Comparison of ENCODE assay signal across 24 mouse cellular contexts in genomic region chr11:35428036-35428435, GRCm38 (mm10).
A peak's percentile ranks its signal among the peaks of the same experiment; 100 is the strongest.
DNase-seq lines count a peak whose midpoint lies in the region; ATAC-seq and TF ChIP-seq lines count a peak whose summit lies in the region.
"Had no signal": no experiment of that assay in that cellular context is flagged by ENCODE, and none has a peak within 500 bp of the region (broad histone marks: within the 10 kb centered on the region; RNA-seq: fewer than 3 reads in every experiment).

No protein-coding gene starts in this region.

- no peak for ATAC-seq in heart, embryonic 13.5 days (ENCODE audit: extremely low read depth, insufficient number of reproducible peaks, low FRiP score, low TSS enrichment)
- ATAC-seq in limb, embryonic 14.5 days (ENCODE audit: low FRiP score, low read depth) = peak; percentile 47
- ATAC-seq in lung, postnatal 0 days = peak; percentile 91
- no peak for ATAC-seq in megakaryocyte-erythroid progenitor cell, adult 5-6 weeks (replicated peaks; ENCODE audit: low FRiP score, low TSS enrichment, poor library complexity, severe bottlenecking)
- ATAC-seq: activated CD4-positive, CD25-positive, alpha-beta regulatory T cell, adult 4 months; forebrain, embryonic 15.5 days; liver, postnatal 0 days; midbrain, embryonic 15.5 days had no signal

- H3K36me3 ChIP-seq in heart, embryonic 13.5 days = no peaks in the 10 kb centered on the region
- no peaks in the 10 kb centered on the region for H3K36me3 ChIP-seq in limb, embryonic 14.5 days (ENCODE audit: control insufficient read depth, insufficient read depth, low read length)
- no peaks in the 10 kb centered on the region for H3K36me3 ChIP-seq in lung, postnatal 0 days (ENCODE audit: insufficient read depth, low read length)
- H3K36me3 ChIP-seq: forebrain, embryonic 15.5 days; hindbrain, embryonic 12.5 days; midbrain, embryonic 15.5 days; stomach, embryonic 15.5 days had no signal

- H3K27me3 ChIP-seq in heart, embryonic 13.5 days (replicated peaks) = no peaks in the 10 kb centered on the region
- H3K27me3 ChIP-seq in limb, embryonic 14.5 days (ENCODE audit: control insufficient read depth, insufficient read depth, low read length) = no peaks in the 10 kb centered on the region
- no peaks in the 10 kb centered on the region for H3K27me3 ChIP-seq in lung, postnatal 0 days (replicated peaks; ENCODE audit: insufficient read depth, low read length)
- H3K27me3 ChIP-seq: forebrain, embryonic 15.5 days; hindbrain, embryonic 12.5 days; midbrain, embryonic 15.5 days; stomach, embryonic 15.5 days had no signal

- H3K27ac ChIP-seq in heart, embryonic 13.5 days (replicated peaks) = peak overlapping the region; percentile 24; the same call in 1 of the 2 replicates
- H3K27ac ChIP-seq in limb, embryonic 14.5 days (replicated peaks; ENCODE audit: low read depth, low read length) = no peak overlapping the region
- H3K27ac ChIP-seq in lung, postnatal 0 days (ENCODE audit: low read length) = no peak overlapping the region
- H3K27ac ChIP-seq: forebrain, embryonic 15.5 days; hindbrain, embryonic 12.5 days; midbrain, embryonic 15.5 days; stomach, embryonic 15.5 days had no signal

- DNase-seq in heart, postnatal 36 days = no peak
- no peak for DNase-seq in limb, embryonic 14.5 days (ENCODE audit: low spot score)
- DNase-seq in lung, postnatal 0 days (ENCODE audit: low spot score) = peak; percentile 85
- DNase-seq in kidney, adult 9 months = no peak
- DNase-seq in adrenal gland, adult 2 months = no peak
- DNase-seq: adrenal gland, postnatal 10 days; cerebellum, adult 18-20 months; cerebellum, postnatal 25 days; gastrocnemius, postnatal 10 days; kidney, adult 11 months; kidney, postnatal 4 days; layer of hippocampus, adult 9-11 months; liver, postnatal 0 days; right cerebral cortex, postnatal 4 days; thymus, postnatal 25 days had no signal

- H3K4me3 ChIP-seq in heart, embryonic 13.5 days = no peak overlapping the region
- no peak overlapping the region for H3K4me3 ChIP-seq in limb, embryonic 14.5 days (replicated peaks; ENCODE audit: low read length)
- no peak overlapping the region for H3K4me3 ChIP-seq in lung, postnatal 0 days (ENCODE audit: low read depth, low read length)
- H3K4me3 ChIP-seq: forebrain, embryonic 15.5 days; hindbrain, embryonic 12.5 days; midbrain, embryonic 15.5 days; myocyte; stomach, embryonic 15.5 days had no signal

- H3K9me3 ChIP-seq in heart, embryonic 13.5 days = no peaks in the 10 kb centered on the region
- H3K9me3 ChIP-seq in limb, embryonic 14.5 days (ENCODE audit: control insufficient read depth, low read length) = no peaks in the 10 kb centered on the region
- H3K9me3 ChIP-seq in lung, postnatal 0 days (ENCODE audit: low read length) = no peaks in the 10 kb centered on the region
- H3K9me3 ChIP-seq: forebrain, embryonic 15.5 days; hindbrain, embryonic 12.5 days; midbrain, embryonic 15.5 days; stomach, embryonic 15.5 days had no signal

- 23% methylated on average over 7 of the region's 7 CpGs for WGBS in heart, embryonic 13.5 days
- WGBS in limb, embryonic 14.5 days = 31% methylated on average over 7 of the region's 7 CpGs
- WGBS in lung, postnatal 0 days = 32% methylated on average over 7 of the region's 7 CpGs

- peak; percentile 68 for TF ChIP-seq EP300 in lung, postnatal 0 days (IDR thresholded peaks at IDR 0.05)

- no peak for TF ChIP-seq POLR2A in limb, embryonic 14.5 days (IDR thresholded peaks at IDR 0.05; ENCODE audit: borderline replicate concordance, extremely low read depth, insufficient read depth, insufficient read length)

- TF ChIP-seq CTCF in lung, postnatal 0 days (IDR thresholded peaks at IDR 0.05) = no peak

- no peak overlapping the region for H3K4me2 ChIP-seq in heart, embryonic 13.5 days
- no peak overlapping the region for H3K4me2 ChIP-seq in limb, embryonic 14.5 days (replicated peaks; ENCODE audit: low read depth, low read length, severe bottlenecking)
- no peak overlapping the region for H3K4me2 ChIP-seq in lung, postnatal 0 days (replicated peaks; ENCODE audit: low read depth, low read length)
- H3K4me2 ChIP-seq: forebrain, embryonic 15.5 days; hindbrain, embryonic 12.5 days; liver, embryonic 11.5 days; midbrain, embryonic 15.5 days; stomach, embryonic 15.5 days had no signal

- H3K9ac ChIP-seq in heart, embryonic 13.5 days = no peak overlapping the region; the same call in 1 of the 2 replicates
- no peak overlapping the region for H3K9ac ChIP-seq in limb, embryonic 14.5 days (ENCODE audit: low read depth, low read length, severe bottlenecking)
- no peak overlapping the region for H3K9ac ChIP-seq in lung, postnatal 0 days (replicated peaks; ENCODE audit: low read depth)
- H3K9ac ChIP-seq: forebrain, embryonic 15.5 days; hindbrain, embryonic 12.5 days; liver, postnatal 0 days; midbrain, embryonic 15.5 days; stomach, embryonic 15.5 days had no signal

- intact Hi-C loops in heart, postnatal 36 days (cut with DNase I) = no loop called here

- peaks cover 23% of the 10 kb centered on the region for H3K4me1 ChIP-seq in heart, embryonic 13.5 days
- H3K4me1 ChIP-seq in limb, embryonic 14.5 days (ENCODE audit: control insufficient read depth, insufficient read depth, low read length) = peaks cover 2% of the 10 kb centered on the region; the same call in 1 of the 2 replicates
- no peaks in the 10 kb centered on the region for H3K4me1 ChIP-seq in lung, postnatal 0 days (ENCODE audit: insufficient read depth, low read depth, low read length)
- H3K4me1 ChIP-seq: forebrain, embryonic 15.5 days; hindbrain, embryonic 12.5 days; midbrain, embryonic 15.5 days; stomach, embryonic 15.5 days had no signal

Comparison
In these comparisons a context has a peak if more than half of its experiments do, and no peak if none do; other contexts are left out.
1. ATAC-seq: peak in limb, embryonic 14.5 days (single experiment) and lung, postnatal 0 days (single experiment); none in heart, embryonic 13.5 days (single experiment) and megakaryocyte-erythroid progenitor cell, adult 5-6 weeks (single experiment).